In genomic region chr1:160357268-160357667, GRCm38 (mm10) we compare ENCODE assay signal across 24 mouse cellular contexts.
A peak's percentile ranks its signal among the peaks of the same experiment; 100 is the strongest.
DNase-seq lines count a peak whose midpoint lies in the region; ATAC-seq lines count a peak whose summit lies in the region.
"Had no signal": no experiment of that assay in that cellular context is flagged by ENCODE, and none has a peak within 500 bp of the region (broad histone marks: within the 10 kb centered on the region; RNA-seq: fewer than 3 reads in every experiment).

No protein-coding gene starts in this region.

- no peak overlapping the region for H3K9ac ChIP-seq in midbrain, embryonic 11.5 days (ENCODE audit: low read length)
- H3K9ac ChIP-seq in liver, embryonic 15.5 days, result no peak overlapping the region
- H3K9ac ChIP-seq: embryonic facial prominence, embryonic 12.5 days; forebrain, embryonic 12.5 days; heart, embryonic 13.5 days; hindbrain, embryonic 15.5 days had no signal

- no peaks in the 10 kb centered on the region for H3K27me3 ChIP-seq in midbrain, embryonic 11.5 days (ENCODE audit: control insufficient read depth, insufficient read depth, low read length)
- H3K27me3 ChIP-seq in midbrain, embryonic 10.5 days (ENCODE audit: low read depth, poor library complexity, severe bottlenecking), result no peaks in the 10 kb centered on the region
- no peaks in the 10 kb centered on the region for H3K27me3 ChIP-seq in liver, embryonic 15.5 days
- H3K27me3 ChIP-seq: embryonic facial prominence, embryonic 12.5 days; forebrain, embryonic 12.5 days; heart, embryonic 13.5 days; hindbrain, embryonic 15.5 days; Patski had no signal

- H3K4me3 ChIP-seq in midbrain, embryonic 11.5 days (ENCODE audit: low read depth, low read length), result no peak overlapping the region
- H3K4me3 ChIP-seq in midbrain, embryonic 10.5 days, result no peak overlapping the region
- no peak overlapping the region for H3K4me3 ChIP-seq in liver, embryonic 15.5 days (replicated peaks)
- H3K4me3 ChIP-seq: embryonic facial prominence, embryonic 12.5 days; forebrain, embryonic 12.5 days; gastrocnemius, adult 2 months; heart, embryonic 13.5 days; hindbrain, embryonic 15.5 days had no signal

- peak; percentile 17 for DNase-seq in midbrain, embryonic 11.5 days (ENCODE audit: low spot score, missing footprints)
- DNase-seq in midbrain, embryonic 10.5 days (ENCODE audit: low spot score), result no peak
- peak; percentile 24 for DNase-seq in c-Kit-negative CD71-positive TER-119-positive erythroid progenitor cells, embryonic 14.5 days (ENCODE audit: low read depth, low spot score)
- DNase-seq in cerebellum, postnatal 4 days (ENCODE audit: low spot score in 2 of 2), result no peak
- DNase-seq in T-cell, adult 2 months (ENCODE audit: low spot score), result no peak
- DNase-seq: adrenal gland, adult 2 months; adrenal gland, postnatal 36 days; B cell, adult 2 months; cerebellum, adult 11-12 months; cerebellum, adult 9-11 months; gastrocnemius, adult 2 months; gastrocnemius, postnatal 25 days; heart, adult 11 months; heart, postnatal 36 days had no signal

- no peak overlapping the region for H3K4me2 ChIP-seq in midbrain, embryonic 11.5 days
- no peak overlapping the region for H3K4me2 ChIP-seq in liver, embryonic 15.5 days
- H3K4me2 ChIP-seq: embryonic facial prominence, embryonic 12.5 days; forebrain, embryonic 12.5 days; heart, embryonic 13.5 days; hindbrain, embryonic 15.5 days had no signal

- ATAC-seq in midbrain, embryonic 11.5 days (ENCODE audit: low FRiP score), result no peak
- ATAC-seq in liver, embryonic 15.5 days (ENCODE audit: insufficient read depth), result peak; percentile 47
- ATAC-seq in frontal cortex, adult (ENCODE audit: low TSS enrichment), result no peak
- ATAC-seq: CD4-positive, CD25-positive, alpha-beta regulatory T cell, adult 4 months; forebrain, embryonic 16.5 days; intestine, embryonic 16.5 days; Patski had no signal

- no peaks in the 10 kb centered on the region for H3K9me3 ChIP-seq in midbrain, embryonic 11.5 days (ENCODE audit: control insufficient read depth, low read length)
- H3K9me3 ChIP-seq in midbrain, embryonic 10.5 days (replicated peaks), result no peaks in the 10 kb centered on the region
- H3K9me3 ChIP-seq in liver, embryonic 15.5 days (replicated peaks), result no peaks in the 10 kb centered on the region
- H3K9me3 ChIP-seq: embryonic facial prominence, embryonic 12.5 days; forebrain, embryonic 12.5 days; heart, embryonic 13.5 days; hindbrain, embryonic 15.5 days had no signal

- no peaks in the 10 kb centered on the region for H3K36me3 ChIP-seq in midbrain, embryonic 11.5 days (ENCODE audit: control insufficient read depth, insufficient read depth, low read length)
- H3K36me3 ChIP-seq in midbrain, embryonic 10.5 days, result no peaks in the 10 kb centered on the region
- no peaks in the 10 kb centered on the region for H3K36me3 ChIP-seq in liver, embryonic 15.5 days (replicated peaks)
- H3K36me3 ChIP-seq: embryonic facial prominence, embryonic 12.5 days; forebrain, embryonic 12.5 days; heart, embryonic 13.5 days; hindbrain, embryonic 15.5 days had no signal

- no peak overlapping the region for H3K27ac ChIP-seq in midbrain, embryonic 11.5 days (ENCODE audit: low read depth, low read length)
- H3K27ac ChIP-seq in midbrain, embryonic 10.5 days (replicated peaks), result no peak overlapping the region
- H3K27ac ChIP-seq in liver, embryonic 15.5 days (replicated peaks), result no peak overlapping the region
- H3K27ac ChIP-seq: embryonic facial prominence, embryonic 12.5 days; forebrain, embryonic 12.5 days; gastrocnemius, adult 2 months; heart, embryonic 13.5 days; hindbrain, embryonic 15.5 days had no signal

- no peaks in the 10 kb centered on the region for H3K4me1 ChIP-seq in midbrain, embryonic 11.5 days (ENCODE audit: control insufficient read depth, insufficient read depth, low read length)
- H3K4me1 ChIP-seq in midbrain, embryonic 10.5 days, result peaks cover 1% of the 10 kb centered on the region
- H3K4me1 ChIP-seq in liver, embryonic 15.5 days (replicated peaks), result peaks cover 2% of the 10 kb centered on the region; the same call in 1 of the 2 replicates
- H3K4me1 ChIP-seq: embryonic facial prominence, embryonic 12.5 days had no signal

Comparison
In these comparisons a context has a peak if more than half of its experiments do, and no peak if none do; other contexts are left out.
1. DNase-seq: peak in midbrain, embryonic 11.5 days (single experiment) and c-Kit-negative CD71-positive TER-119-positive erythroid progenitor cells, embryonic 14.5 days (single experiment); none in midbrain, embryonic 10.5 days (single experiment), cerebellum, postnatal 4 days (0 of 2) and T-cell, adult 2 months (single experiment).